Mouse (Mus musculus): ENCODE data around the gene Hddc3. TPM values are rescaled to one million over a fixed set of nuclear protein-coding genes. Genes with fewer than 3 reads are reported as not detected.
"Not testable (repeated sequence)": the region's sequence is repeated elsewhere in the genome, so short reads cannot be mapped to it uniquely, and the experiment has no call there.

Gene Hddc3
- polyA plus RNA-seq, 1 experiment from 2014 or later: 25.8 TPM

DNA sequence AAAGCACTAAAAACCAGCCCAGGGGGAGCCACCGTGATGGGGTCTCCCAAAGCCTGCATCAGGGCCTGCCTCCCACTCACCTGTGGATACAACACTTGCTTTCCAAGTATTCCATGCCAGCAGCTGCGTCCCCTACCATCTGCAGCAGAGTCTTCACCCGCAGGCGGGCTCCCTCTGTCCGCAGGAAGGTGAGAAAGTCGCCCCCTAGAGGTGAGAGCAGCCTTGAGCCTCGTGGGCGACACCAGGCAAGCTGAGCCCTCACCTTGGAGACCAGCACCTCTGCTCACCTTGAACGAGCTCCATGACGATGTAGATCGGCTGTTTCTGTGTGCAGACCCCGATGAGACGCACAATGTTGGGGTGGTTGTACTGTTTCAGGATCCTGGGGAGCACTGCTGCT is 36.6 kb downstream of the Hddc3 start:
- H3K36me3 ChIP-seq: peaks cover 41% of the 10 kb centered on the region
- no peak overlapping the region for H3K4me2 ChIP-seq
- peaks cover 20% of the 10 kb centered on the region; the same call in 1 of the 2 replicates for H3K27me3 ChIP-seq
- H3K4me3 ChIP-seq (replicated peaks): no peak overlapping the region
- H3K4me1 ChIP-seq (replicated peaks): no peaks in the 10 kb centered on the region
- no peak for ATAC-seq (ENCODE audit: insufficient number of reproducible peaks, insufficient read depth, low FRiP score, low TSS enrichment, low read depth)
- no peak overlapping the region for H3K9ac ChIP-seq (replicated peaks)
- no peak overlapping the region for H3K27ac ChIP-seq
- no peaks in the 10 kb centered on the region for H3K9me3 ChIP-seq
- WGBS: 65% methylated on average over 13 of the region's 13 CpGs

DNA sequence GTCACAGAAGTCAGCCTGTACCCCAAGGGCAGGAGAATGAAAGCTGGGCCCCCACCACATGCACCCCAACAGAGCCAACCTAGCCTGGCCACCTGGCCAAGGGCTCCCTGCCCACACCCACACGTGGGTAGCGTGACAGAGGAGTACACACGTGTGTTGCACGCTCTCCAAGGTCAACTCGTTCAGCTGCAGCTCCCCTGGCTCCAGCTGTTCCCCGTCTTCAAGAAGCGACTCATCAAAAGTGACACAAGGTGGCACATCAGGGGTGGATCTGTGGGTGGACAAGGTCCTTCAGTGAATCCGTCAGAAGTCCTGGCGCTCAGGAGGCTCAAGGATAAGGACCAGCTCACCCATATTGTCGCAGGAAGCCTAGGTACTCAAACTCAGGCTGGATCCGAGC is 40.0 kb downstream of the Hddc3 start:
- H3K4me2 ChIP-seq: no peak overlapping the region
- no peaks in the 10 kb centered on the region for H3K9me3 ChIP-seq
- WGBS: 72% methylated on average over 11 of the region's 11 CpGs
- H3K4me1 ChIP-seq (replicated peaks): peaks cover 17% of the 10 kb centered on the region
- peaks cover 20% of the 10 kb centered on the region; the same call in 1 of the 2 replicates for H3K27me3 ChIP-seq
- peaks cover 41% of the 10 kb centered on the region for H3K36me3 ChIP-seq
- ATAC-seq (ENCODE audit: insufficient number of reproducible peaks, insufficient read depth, low FRiP score, low TSS enrichment, low read depth): no peak
- H3K27ac ChIP-seq: no peak overlapping the region
- 0 out of 2 replicates have a peak overlapping the region, but pooled peaks have one; percentile 37 for H3K9ac ChIP-seq (replicated peaks)
- H3K4me3 ChIP-seq (replicated peaks): no peak overlapping the region

- Histone ChIP-seq H3K27me3 (peaks cover 15% of the 10 kb centered on the region; the same call in 1 of the 2 replicates), H3K4me1 (replicated peaks) (peaks cover 35% of the 10 kb centered on the region), H3K4me2 (peak overlapping the region; percentile 71), H3K9me3 (no peaks in the 10 kb centered on the region), H3K27ac (peak overlapping the region; percentile 86), H3K9ac (replicated peaks) (peak overlapping the region; percentile 66), H3K36me3 (peaks cover 39% of the 10 kb centered on the region), H3K4me3 (replicated peaks) (peak overlapping the region; percentile 39)
- 40% methylated on average over 18 of the region's 18 CpGs for WGBS
- peak; percentile 52 for ATAC-seq (ENCODE audit: insufficient number of reproducible peaks, insufficient read depth, low FRiP score, low TSS enrichment, low read depth)
Observed at GRCm38 (mm10) chr7:80386235-80386930, 43.5 kb downstream of the Hddc3 start.

- H3K36me3 ChIP-seq: peaks cover 39% of the 10 kb centered on the region
- peak; percentile 38; the same call in 1 of the 2 replicates for ATAC-seq (ENCODE audit: insufficient number of reproducible peaks, insufficient read depth, low FRiP score, low TSS enrichment, low read depth)
- peaks cover 8% of the 10 kb centered on the region; the same call in 1 of the 2 replicates for H3K27me3 ChIP-seq
- peaks cover 35% of the 10 kb centered on the region for H3K4me1 ChIP-seq (replicated peaks)
- peak overlapping the region; percentile 86 for H3K27ac ChIP-seq
- no peaks in the 10 kb centered on the region for H3K9me3 ChIP-seq
- H3K9ac ChIP-seq (replicated peaks): peak overlapping the region; percentile 66
- H3K4me3 ChIP-seq (replicated peaks): peak overlapping the region; percentile 39
- 37% methylated on average over 17 of the region's 17 CpGs for WGBS
- peak overlapping the region; percentile 71 for H3K4me2 ChIP-seq
Observed at GRCm38 (mm10) chr7:80387033-80387632, 44.2 kb downstream of the Hddc3 start.

DNA sequence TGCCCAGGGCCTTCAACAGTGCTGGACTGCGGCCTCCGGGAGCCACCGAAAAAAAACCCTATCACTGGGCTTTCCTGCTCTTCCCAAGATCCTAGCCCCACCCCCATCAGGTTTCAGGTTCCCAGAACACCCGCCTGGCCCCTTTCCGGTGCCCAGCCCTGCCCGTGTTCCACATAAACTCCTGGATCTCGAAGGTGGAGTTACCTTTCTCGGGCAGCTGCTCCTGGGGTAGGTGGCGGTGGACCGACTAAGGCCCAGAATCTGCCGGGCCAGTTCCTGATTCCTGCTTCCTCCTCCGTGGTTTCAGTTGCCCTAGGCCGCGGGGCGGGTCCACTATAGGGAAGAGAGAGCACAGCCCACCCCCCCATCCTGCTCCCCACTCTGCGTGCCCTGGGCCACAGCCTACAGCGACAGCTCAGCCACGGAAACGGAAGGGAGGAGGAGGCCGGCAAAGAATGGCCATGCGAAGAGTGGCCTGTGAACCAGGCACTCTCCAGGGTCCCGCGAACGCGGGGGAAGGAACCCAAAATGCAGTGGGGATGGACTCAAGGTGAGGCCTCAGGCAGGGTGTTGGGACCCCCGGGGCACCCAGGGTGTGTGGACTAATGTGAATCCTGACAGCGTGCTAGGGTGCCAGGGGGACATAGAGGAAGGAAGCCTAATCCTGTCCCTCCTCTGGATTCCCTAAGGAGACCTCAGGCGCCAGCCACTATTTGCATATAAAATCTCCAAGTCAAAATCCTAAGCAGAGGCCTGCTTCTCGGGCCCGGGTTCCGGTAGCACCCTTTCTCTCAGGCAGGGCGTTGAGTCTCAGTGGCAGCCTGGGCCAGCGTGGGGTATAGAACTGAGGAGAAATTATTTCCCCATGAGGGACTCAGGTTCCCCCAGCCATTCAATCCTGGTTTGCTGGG is 45.0 kb downstream of the Hddc3 start, which contains the start of gene Fes:
TSS of gene Fes (minus strand) at position 314 of the 911 bp plus-strand sequence.
- H3K27me3 ChIP-seq: 0 out of 2 replicates have a peak, but pooled peaks cover 3% of the 10 kb centered on the region
- H3K4me1 ChIP-seq (replicated peaks): peaks cover 35% of the 10 kb centered on the region
- H3K27ac ChIP-seq: peak within 1 kb of the TSS; percentile 86
- 7% methylated on average over 33 of the region's 33 CpGs for WGBS
- H3K9me3 ChIP-seq: no peaks in the 10 kb centered on the region
- peak within 1 kb of the TSS; percentile 39 for H3K4me3 ChIP-seq (replicated peaks)
- peak within 1 kb of the TSS; percentile 71 for H3K4me2 ChIP-seq
- H3K9ac ChIP-seq (replicated peaks): peak within 1 kb of the TSS; percentile 66
- peaks cover 39% of the 10 kb centered on the region for H3K36me3 ChIP-seq
- 0 out of 2 replicates have a peak, but pooled peaks have one; percentile 29 for ATAC-seq (ENCODE audit: insufficient number of reproducible peaks, insufficient read depth, low FRiP score, low TSS enrichment, low read depth)

- 92% methylated on average over 15 of the region's 15 CpGs for WGBS
- H3K4me3 ChIP-seq (replicated peaks): no peak overlapping the region
- H3K27ac ChIP-seq: no peak overlapping the region
- peaks cover 26% of the 10 kb centered on the region for H3K4me1 ChIP-seq (replicated peaks)
- H3K27me3 ChIP-seq: no peaks in the 10 kb centered on the region
- H3K4me2 ChIP-seq: no peak overlapping the region
- peaks cover 74% of the 10 kb centered on the region for H3K36me3 ChIP-seq
- no peaks in the 10 kb centered on the region for H3K9me3 ChIP-seq
- no peak overlapping the region for H3K9ac ChIP-seq (replicated peaks)
- ATAC-seq (ENCODE audit: insufficient number of reproducible peaks, insufficient read depth, low FRiP score, low TSS enrichment, low read depth): no peak
Observed at GRCm38 (mm10) chr7:80392119-80392518, 49.2 kb downstream of the Hddc3 start.

- Histone ChIP-seq H3K4me1 (replicated peaks) (peaks cover 10% of the 10 kb centered on the region), H3K9ac (replicated peaks) (no peak overlapping the region), H3K27me3 (no peaks in the 10 kb centered on the region), H3K36me3 (peaks cover 85% of the 10 kb centered on the region), H3K27ac (no peak overlapping the region), H3K4me2 (no peak overlapping the region), H3K9me3 (no peaks in the 10 kb centered on the region), H3K4me3 (replicated peaks) (no peak overlapping the region)
- ATAC-seq (ENCODE audit: insufficient number of reproducible peaks, insufficient read depth, low FRiP score, low TSS enrichment, low read depth): no peak
- 91% methylated on average over 4 of the region's 4 CpGs for WGBS
Observed at GRCm38 (mm10) chr7:80394600-80394999, 51.7 kb downstream of the Hddc3 start.

GRCm38 (mm10) chr7:80396427-80396826 is 53.5 kb downstream of the Hddc3 start:
- not testable (repeated sequence) for H3K4me3 ChIP-seq (replicated peaks); H3K9ac ChIP-seq (replicated peaks); H3K27me3 ChIP-seq; H3K4me2 ChIP-seq; H3K27ac ChIP-seq; ATAC-seq (ENCODE audit: insufficient number of reproducible peaks, insufficient read depth, low FRiP score, low TSS enrichment, low read depth); H3K9me3 ChIP-seq
- WGBS: 86% methylated on average over 4 of the region's 4 CpGs
- H3K36me3 ChIP-seq: peaks cover 68% of the 10 kb centered on the region
- H3K4me1 ChIP-seq (replicated peaks): peaks cover 27% of the 10 kb centered on the region

DNA sequence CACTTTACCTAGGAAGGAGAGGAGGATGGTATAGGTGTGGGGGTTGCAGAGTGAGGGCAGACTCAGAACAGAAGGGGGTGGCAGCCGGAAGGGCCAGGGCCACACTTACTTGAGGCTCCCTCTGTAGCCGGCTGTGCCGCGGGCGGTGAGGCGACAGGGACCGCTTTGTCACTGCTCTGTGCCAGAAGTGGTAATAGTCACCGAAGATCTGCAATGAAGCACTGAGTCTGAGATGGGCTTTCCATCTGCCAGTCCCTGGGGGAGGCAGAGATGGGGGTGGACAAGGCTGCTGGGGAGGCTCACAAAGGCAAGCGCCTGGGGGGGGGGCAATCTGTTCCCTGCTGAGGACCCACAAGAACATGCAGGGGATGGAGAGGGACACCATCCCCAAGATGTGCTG is 55.1 kb downstream of the Hddc3 start:
- H3K27ac ChIP-seq: no peak overlapping the region
- no peaks in the 10 kb centered on the region for H3K9me3 ChIP-seq
- H3K4me3 ChIP-seq (replicated peaks): no peak overlapping the region
- H3K9ac ChIP-seq (replicated peaks): 0 out of 2 replicates have a peak overlapping the region, but pooled peaks have one; percentile 18
- peaks cover 52% of the 10 kb centered on the region for H3K36me3 ChIP-seq
- no peaks in the 10 kb centered on the region for H3K27me3 ChIP-seq
- WGBS: 95% methylated on average over 9 of the region's 9 CpGs
- no peak overlapping the region for H3K4me2 ChIP-seq
- peaks cover 32% of the 10 kb centered on the region for H3K4me1 ChIP-seq (replicated peaks)
- ATAC-seq (ENCODE audit: insufficient number of reproducible peaks, insufficient read depth, low FRiP score, low TSS enrichment, low read depth): no peak

GRCm38 (mm10) chr7:80398654-80399444 is 55.9 kb downstream of the Hddc3 start:
- no peak overlapping the region for H3K4me3 ChIP-seq (replicated peaks)
- H3K36me3 ChIP-seq: peaks cover 44% of the 10 kb centered on the region
- no peaks in the 10 kb centered on the region for H3K9me3 ChIP-seq
- no peaks in the 10 kb centered on the region for H3K27me3 ChIP-seq
- 79% methylated on average over 9 of the region's 9 CpGs for WGBS
- ATAC-seq (ENCODE audit: insufficient number of reproducible peaks, insufficient read depth, low FRiP score, low TSS enrichment, low read depth): no peak
- peak overlapping the region; percentile 18; the same call in 1 of the 2 replicates for H3K9ac ChIP-seq (replicated peaks)
- no peak overlapping the region for H3K27ac ChIP-seq
- H3K4me2 ChIP-seq: no peak overlapping the region
- H3K4me1 ChIP-seq (replicated peaks): peaks cover 35% of the 10 kb centered on the region

Data from limb, embryonic 12.5 days (tissue).